22 mouse cellular contexts compared by ENCODE assay signal in the genomic region with DNA sequence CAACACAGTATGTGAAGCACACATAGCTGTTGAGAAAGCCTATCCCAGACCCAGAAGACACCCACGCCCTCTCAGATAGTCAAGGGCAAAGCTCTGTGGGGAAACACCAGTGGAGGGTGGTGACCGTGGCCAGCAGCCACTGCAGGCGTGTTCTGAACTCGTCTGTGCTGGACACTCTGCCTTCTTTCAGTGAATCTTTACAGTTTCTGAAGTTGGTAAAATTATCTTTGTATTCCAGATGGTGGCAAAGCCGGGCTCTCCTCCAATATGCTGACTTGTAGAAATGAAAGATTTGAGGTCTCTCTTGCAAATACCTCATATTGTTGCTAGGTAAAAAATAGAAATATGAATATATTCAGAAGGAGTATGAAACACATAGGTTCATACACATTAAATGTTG. TPM values are rescaled to one million over a fixed set of nuclear protein-coding genes. Genes with fewer than 3 reads are reported as not detected.
A peak's percentile ranks its signal among the peaks of the same experiment; 100 is the strongest.
DNase-seq lines count a peak whose midpoint lies in the region; ATAC-seq and TF ChIP-seq lines count a peak whose summit lies in the region.
"Had no signal": no experiment of that assay in that cellular context is flagged by ENCODE, and none has a peak within 500 bp of the region (broad histone marks: within the 10 kb centered on the region; RNA-seq: fewer than 3 reads in every experiment).

No protein-coding gene starts in this region.

- H3K4me1 ChIP-seq in cortical plate, adult 2 months (ENCODE audit: control insufficient read depth, insufficient read depth, low read length): peaks cover 15% of the 10 kb centered on the region

- peak; percentile 61 to 87 for DNase-seq in frontal cortex, postnatal 36 days (ENCODE audit: low spot score in 2 of 2)
- DNase-seq in frontal cortex, postnatal 10 days (ENCODE audit: low spot score in 2 of 2): no peak
- DNase-seq in left cerebral cortex, postnatal 36 days (ENCODE audit: low spot score in 2 of 2): peak; percentile 67 to 69
- peak; percentile 59 to 65 for DNase-seq in right cerebral cortex, postnatal 36 days (ENCODE audit: low spot score in 2 of 2)
- DNase-seq in natural killer cell, adult 2 months (ENCODE audit: low spot score in 2 of 2): no peak
- DNase-seq: adrenal gland, postnatal 25 days; heart, postnatal 14 days; kidney, adult 11 months; kidney, postnatal 4 days; thymus, postnatal 14 days had no signal

- TF ChIP-seq POLR2A in cortical plate, adult 2 months (IDR thresholded peaks at IDR 0.05; ENCODE audit: extremely low read depth, insufficient read depth, low read length): no peak

- H3K27ac ChIP-seq in cortical plate, adult 2 months (ENCODE audit: insufficient read depth, low read length): 0 out of 2 replicates have a peak overlapping the region, but pooled peaks have one; percentile 16
- H3K27ac ChIP-seq: embryonic facial prominence, embryonic 10.5 days; heart, embryonic 13.5 days; hindbrain, embryonic 12.5 days; macrophage; midbrain, embryonic 15.5 days; neural tube, embryonic 13.5 days had no signal

- no peak overlapping the region for H3K4me3 ChIP-seq in cortical plate, adult 2 months (ENCODE audit: insufficient read depth, low read length)
- H3K4me3 ChIP-seq: embryonic facial prominence, embryonic 10.5 days; heart, embryonic 13.5 days; hindbrain, embryonic 12.5 days; midbrain, embryonic 15.5 days; neural tube, embryonic 13.5 days had no signal

- ATAC-seq in granulocyte monocyte progenitor cell, adult 5-6 weeks (replicated peaks; ENCODE audit: poor library complexity, severe bottlenecking): no peak
- ATAC-seq: CD4-positive, CD25-positive, alpha-beta regulatory T cell, adult 4 months; forebrain, embryonic 16.5 days; midbrain, embryonic 15.5 days had no signal

- TF ChIP-seq CTCF in cortical plate, adult 2 months (IDR thresholded peaks at IDR 0.05; ENCODE audit: extremely low read depth, insufficient read depth, low read length): no peak

- intact Hi-C loops in left cerebral cortex, postnatal 36 days (cut with DNase I): no loop called here

RNA-seq across cellular contexts. Expression of a gene that starts 27.0 kb away (rescaled TPM):
- 70.3 and 74.8 TPM in 2 replicates for polyA plus RNA-seq in cortical plate, adult 2 months (2012; rRNA removed)
- 100 to 1,000 TPM; 105 TPM for total RNA-seq in left cerebral cortex, postnatal 36 days (2021)
- total RNA-seq in granulocyte monocyte progenitor cell, adult 5-6 weeks (2014; fragmentation: Nextera tagmentation): 0.21 and 0.58 TPM in 2 replicates
- 0.13 and 0.21 TPM in 2 replicates for total RNA-seq in granulocyte monocyte progenitor cell, adult 5-6 weeks (2017)

RNA-seq across cellular contexts. Expression of a gene that starts 57.0 kb away (rescaled TPM):
- polyA plus RNA-seq in cortical plate, adult 2 months (2012; rRNA removed): 4.2 and 4.5 TPM in 2 replicates
- 1 to 10 TPM; 1.6 to 3.2 TPM for total RNA-seq in left cerebral cortex, postnatal 36 days (2021)
- total RNA-seq in granulocyte monocyte progenitor cell, adult 5-6 weeks (2014; fragmentation: Nextera tagmentation): not detected in 2 replicates
- total RNA-seq in granulocyte monocyte progenitor cell, adult 5-6 weeks (2017): 1.4 and 3.3 TPM in 2 replicates
- total RNA-seq: common myeloid progenitor, adult 5-6 weeks had no signal
- polyA plus RNA-seq: liver, adult 2 months had no signal

Comparison
In these comparisons a context has a peak if more than half of its experiments do, and no peak if none do; other contexts are left out.
1. DNase-seq: peak in frontal cortex, postnatal 36 days (2 of 2), left cerebral cortex, postnatal 36 days (2 of 2) and right cerebral cortex, postnatal 36 days (2 of 2); none in frontal cortex, postnatal 10 days (0 of 2) and natural killer cell, adult 2 months (0 of 2).
2. RNA of a gene that starts 27.0 kb away (total RNA-seq): 105 TPM in left cerebral cortex, postnatal 36 days; 0.13 to 0.58 TPM in granulocyte monocyte progenitor cell, adult 5-6 weeks; every median in the first group is over 10 times any median in the second.